Mouse (Mus musculus) intestine, postnatal 0 days (tissue): ENCODE measurements around the gene Sez6l. TPM values are rescaled to one million over a fixed set of nuclear protein-coding genes. Genes with fewer than 3 reads are reported as not detected.
A peak's percentile ranks its signal among the peaks of the same experiment; 100 is the strongest.

Experiments
- ATAC-seq: fragments of 200-750 bp; cut with Nextera tagmentation; 2 replicates; pipeline ENCODE4 v1.8.0; 2017; ENCODE audit warnings: mild to moderate bottlenecking, moderate TSS enrichment, moderate library complexity
- H3K27ac ChIP-seq: fragments of 300-500 bp; sonication (generic); 2 replicates; pipeline ENCODE4 v1.5.1; 2014; ENCODE audit warnings: mild to moderate bottlenecking, low read depth, low read length, moderate library complexity
- H3K27me3 ChIP-seq: fragments of 300-500 bp; sonication (generic); replicated peaks from 2 replicates; pipeline ENCODE4 v1.6.1; 2014; ENCODE audit warnings: low read length, mixed read lengths; ENCODE audit not compliant: control insufficient read depth, insufficient read depth
- H3K36me3 ChIP-seq: fragments of 300-500 bp; sonication (generic); 2 replicates; pipeline ENCODE4 v1.6.1; 2014; ENCODE audit warnings: mild to moderate bottlenecking, moderate library complexity; ENCODE audit not compliant: control insufficient read depth, insufficient read depth
- H3K4me1 ChIP-seq: fragments of 300-500 bp; sonication (generic); replicated peaks from 2 replicates; pipeline ENCODE4 v1.6.1; 2014; ENCODE audit warnings: antibody characterized with exemption, low read length, mixed read lengths; ENCODE audit not compliant: control insufficient read depth, insufficient read depth
- H3K4me2 ChIP-seq: fragments of 300-500 bp; sonication (generic); replicated peaks from 2 replicates; pipeline ENCODE4 v1.6.1; 2014; ENCODE audit warnings: low read depth, mild to moderate bottlenecking, moderate library complexity
- H3K4me3 ChIP-seq: fragments of 300-500 bp; sonication (generic); 2 replicates; pipeline ENCODE4 v1.5.1; 2014; ENCODE audit warnings: low read depth, low read length
- H3K9ac ChIP-seq: fragments of 300-500 bp; sonication (generic); 2 replicates; pipeline ENCODE4 v1.6.1; 2014; ENCODE audit warnings: mild to moderate bottlenecking, low read depth, low read length
- H3K9me3 ChIP-seq: fragments of 300-500 bp; sonication (generic); 2 replicates; pipeline ENCODE4 v1.6.1; 2016; ENCODE audit warnings: mixed run types; ENCODE audit not compliant: control insufficient read depth
- CTCF ChIP-seq: sonication (generic); IDR thresholded peaks from 2 replicates; pipeline ENCODE4 v1.5.1; 2016; ENCODE audit warnings: low read depth, mild to moderate bottlenecking, control low read depth, antibody characterized with exemption, moderate library complexity
- WGBS: fragments of 180-500 bp; shearing (Covaris S2); extraction: QIAGEN DNeasy Blood & Tissue Kit; methylation state at CpG from one replicate; pipeline ENCODE4 v1.1.7; 2014; 5-methylcytosine and 5-hydroxymethylcytosine counted together
- polyA plus RNA-seq: library from polyadenylated mRNA; unstranded; fragments of >200 nt; fragmentation: Nextera tagmentation; extraction: Ambion mirVana; gene quantifications from 2 replicates; pipeline ENCODE4 v1.2.1, GENCODE M21; 2015

Gene Sez6l
- polyA plus RNA-seq, 1 experiment from 2014 or later: 0.63 TPM

DNA sequence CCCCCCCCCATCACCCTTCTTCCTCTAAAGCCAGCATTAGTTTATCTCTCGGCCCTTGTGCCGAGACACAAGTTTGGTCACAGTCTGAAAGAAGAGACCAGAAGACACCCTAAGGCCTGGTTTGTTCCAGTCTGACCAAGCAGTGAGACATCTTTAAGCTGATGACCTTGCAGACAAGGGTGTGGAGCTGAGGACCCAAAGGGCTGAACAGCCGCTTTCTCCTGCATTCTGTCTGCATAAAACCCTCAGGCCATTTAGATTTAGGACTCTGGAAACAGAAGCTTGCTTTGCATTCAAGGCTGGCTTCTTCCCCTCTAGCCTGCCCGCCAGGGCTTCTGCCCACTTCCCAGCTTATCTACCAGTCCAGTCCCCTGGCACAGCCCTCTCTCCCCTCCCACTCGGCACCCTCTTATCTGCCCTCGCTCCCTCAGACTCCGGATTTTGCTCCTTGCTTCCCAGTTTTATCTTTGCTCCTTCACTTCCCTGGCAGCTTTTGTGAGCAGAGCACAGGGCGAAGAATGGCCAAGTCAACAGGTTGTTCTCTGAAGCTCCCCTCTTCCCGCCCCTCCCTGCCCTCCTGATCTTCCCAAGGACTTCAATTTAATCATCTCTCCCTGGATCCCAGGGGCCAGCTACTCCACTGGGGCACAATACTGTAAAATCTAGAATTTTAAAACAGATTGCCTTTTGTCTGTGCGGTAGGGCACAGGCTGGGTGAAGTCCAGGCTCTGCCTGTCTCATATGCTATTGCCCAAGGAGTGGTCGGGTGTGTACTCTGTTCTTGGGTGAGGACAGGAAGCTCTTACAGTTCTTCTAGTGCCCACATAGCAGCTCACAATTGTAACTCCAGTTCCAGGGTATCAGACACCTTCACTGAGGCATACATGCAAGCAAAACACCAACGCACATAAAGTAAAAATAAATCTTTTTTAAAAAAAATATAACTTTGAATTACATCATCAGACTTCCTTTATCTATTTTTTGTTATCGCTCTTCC lies 77.8 kb downstream of the Sez6l start:
- no peaks in the 10 kb centered on the region for H3K36me3 ChIP-seq
- TF ChIP-seq CTCF: no peak
- no peaks in the 10 kb centered on the region for H3K27me3 ChIP-seq
- 41% methylated on average over 13 of the region's 13 CpGs for WGBS
- peak overlapping the region; percentile 10; the same call in 1 of the 2 replicates for H3K4me2 ChIP-seq
- H3K9me3 ChIP-seq: no peaks in the 10 kb centered on the region
- H3K27ac ChIP-seq: peak overlapping the region; percentile 82
- no peak overlapping the region for H3K4me3 ChIP-seq
- peak; percentile 96 for ATAC-seq
- no peak overlapping the region; the same call in 1 of the 2 replicates for H3K9ac ChIP-seq
- 0 out of 2 replicates have a peak, but pooled peaks cover 4% of the 10 kb centered on the region for H3K4me1 ChIP-seq

DNA sequence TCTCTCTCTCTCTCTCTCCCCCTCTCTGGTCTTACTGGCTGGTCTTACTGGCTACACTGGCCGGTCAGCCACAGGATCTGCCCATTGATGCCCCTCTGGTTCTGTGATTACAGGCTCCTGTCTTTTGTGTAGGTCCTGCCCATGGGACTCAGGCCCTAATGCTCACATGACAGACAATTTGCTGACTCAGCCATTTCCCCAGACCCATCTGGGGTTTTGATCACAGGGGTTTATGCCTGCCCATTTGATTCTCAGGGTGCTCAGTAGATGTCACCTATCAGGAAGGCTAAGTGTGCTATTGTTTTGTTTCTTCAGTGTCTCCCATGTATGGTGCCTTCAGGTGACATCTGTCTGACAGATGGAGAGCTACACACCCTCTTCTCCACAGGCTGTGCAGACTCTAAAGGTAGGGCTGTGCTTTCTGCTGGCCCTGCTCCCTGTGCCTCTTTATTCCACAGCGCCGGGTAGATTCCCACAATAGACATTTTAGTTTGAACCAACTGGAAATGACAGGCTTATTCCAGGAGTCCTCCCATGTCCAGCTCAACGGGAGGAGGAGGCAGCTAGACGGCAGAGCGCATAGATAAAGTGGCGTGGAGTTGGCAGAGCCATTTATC lies 80.1 kb downstream of the Sez6l start:
- WGBS: 75% methylated on average over 7 of the region's 7 CpGs
- no peaks in the 10 kb centered on the region for H3K9me3 ChIP-seq

GRCm38 (mm10) chr5:112493492-112493891 lies 83.5 kb downstream of the Sez6l start:
- Histone ChIP-seq H3K9me3 (no peaks in the 10 kb centered on the region), H3K9ac (no peak overlapping the region), H3K4me3 (no peak overlapping the region), H3K27me3 (no peaks in the 10 kb centered on the region), H3K27ac (no peak overlapping the region), H3K4me1 (no peaks in the 10 kb centered on the region; the same call in 1 of the 2 replicates), H3K36me3 (no peaks in the 10 kb centered on the region), H3K4me2 (peak overlapping the region; percentile 21; the same call in 1 of the 2 replicates)
- no peak for TF ChIP-seq CTCF
- ATAC-seq: peak; percentile 72
- WGBS: 28% methylated on average over 11 of the region's 11 CpGs

More for the DNA sequence above, 80.1 kb downstream of the Sez6l start:
- Histone ChIP-seq H3K36me3 (no peaks in the 10 kb centered on the region), H3K27me3 (no peaks in the 10 kb centered on the region), H3K4me2 (no peak overlapping the region), H3K9ac (no peak overlapping the region), H3K4me1 (0 out of 2 replicates have a peak, but pooled peaks cover 4% of the 10 kb centered on the region), H3K27ac (no peak overlapping the region), H3K4me3 (no peak overlapping the region)
- no peak for ATAC-seq
- TF ChIP-seq CTCF: no peak

DNA sequence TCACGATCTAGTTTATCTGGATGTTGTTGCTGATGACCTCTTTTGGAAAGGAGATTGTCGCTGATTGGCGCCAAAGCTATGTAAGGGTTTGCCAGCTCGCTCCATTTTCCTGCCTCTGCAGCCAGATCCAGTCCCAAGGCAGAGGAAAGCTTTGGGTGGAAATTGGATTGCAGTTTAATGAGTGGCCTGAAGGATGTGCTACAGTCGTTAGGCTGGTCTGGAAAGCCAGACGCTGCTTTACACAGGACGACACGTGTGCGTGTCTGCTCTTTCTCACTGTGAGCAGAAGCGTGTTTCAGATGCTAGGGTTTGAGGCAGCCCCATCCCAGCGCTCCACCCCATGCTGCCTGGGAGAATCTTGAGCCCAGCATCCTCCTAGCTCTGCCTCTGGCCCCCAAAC lies 85.5 kb downstream of the Sez6l start:
- Histone ChIP-seq H3K9ac (no peak overlapping the region), H3K36me3 (no peaks in the 10 kb centered on the region), H3K9me3 (no peaks in the 10 kb centered on the region), H3K27ac (no peak overlapping the region), H3K27me3 (no peaks in the 10 kb centered on the region), H3K4me1 (no peaks in the 10 kb centered on the region; the same call in 1 of the 2 replicates), H3K4me3 (no peak overlapping the region), H3K4me2 (no peak overlapping the region)
- no peak for ATAC-seq
- peak; percentile 73 for TF ChIP-seq CTCF
- 49% methylated on average over 11 of the region's 11 CpGs for WGBS

DNA sequence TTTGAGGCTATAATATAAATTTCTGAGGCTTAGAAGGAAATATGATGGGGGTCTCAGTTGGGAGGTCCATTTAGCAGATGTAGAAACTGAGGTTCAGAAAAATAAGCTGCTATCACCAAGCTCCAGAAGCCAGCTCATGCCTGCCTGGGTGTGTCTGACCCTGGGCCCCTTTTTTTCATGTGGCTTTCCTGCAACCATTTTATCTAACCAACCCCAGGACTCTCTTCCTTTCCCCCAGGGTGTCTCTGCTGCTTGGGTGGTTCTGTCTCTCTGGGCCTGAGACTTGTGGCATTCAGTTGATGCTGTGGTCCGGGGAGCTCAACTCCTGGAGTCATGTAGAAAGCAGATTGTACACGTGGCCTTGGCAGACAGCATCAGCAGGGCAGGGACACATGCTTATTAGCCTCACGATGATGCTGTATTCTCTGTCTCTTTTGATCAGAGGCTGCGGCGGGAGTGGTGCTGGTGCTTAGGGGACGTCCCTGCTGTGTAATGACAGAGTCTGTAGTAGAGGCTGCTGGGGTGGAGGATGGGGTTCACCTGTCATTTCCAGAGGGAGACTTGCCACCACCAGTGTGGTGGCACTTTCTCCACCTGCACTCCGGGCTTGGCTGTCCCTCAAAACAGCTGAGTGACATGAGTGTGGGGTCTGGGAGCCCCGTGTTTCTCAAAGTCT lies 88.7 kb downstream of the Sez6l start:
- 72% methylated on average over 8 of the region's 8 CpGs for WGBS
- Histone ChIP-seq H3K4me2 (no peak overlapping the region), H3K27ac (no peak overlapping the region), H3K4me1 (no peaks in the 10 kb centered on the region; the same call in 1 of the 2 replicates), H3K36me3 (no peaks in the 10 kb centered on the region), H3K9ac (no peak overlapping the region), H3K27me3 (no peaks in the 10 kb centered on the region), H3K9me3 (no peaks in the 10 kb centered on the region), H3K4me3 (no peak overlapping the region)
- no peak for TF ChIP-seq CTCF
- no peak for ATAC-seq

DNA sequence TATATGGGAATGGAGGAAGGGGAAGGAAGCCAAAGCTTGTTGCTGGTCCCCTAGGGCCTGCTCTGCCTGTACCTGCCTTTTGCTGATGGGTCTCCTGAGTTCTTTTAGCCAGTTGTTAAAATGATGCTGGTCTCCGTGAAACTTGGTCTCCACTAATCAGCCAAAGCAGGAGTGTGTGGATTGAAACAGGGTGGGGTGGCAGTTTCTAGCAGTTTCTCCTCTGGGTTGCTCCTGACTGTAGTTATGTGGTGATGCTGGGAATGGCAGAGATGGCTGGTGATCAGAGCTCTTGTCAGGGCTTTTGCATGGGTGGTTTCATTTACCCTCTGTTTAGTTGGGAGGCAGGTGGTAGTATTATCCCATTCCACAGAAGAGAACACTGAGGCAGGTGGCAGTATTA lies 89.5 kb downstream of the Sez6l start:
- Histone ChIP-seq H3K27me3 (no peaks in the 10 kb centered on the region), H3K9me3 (no peaks in the 10 kb centered on the region), H3K4me1 (no peaks in the 10 kb centered on the region; the same call in 1 of the 2 replicates), H3K9ac (no peak overlapping the region), H3K4me2 (no peak overlapping the region), H3K27ac (no peak overlapping the region), H3K4me3 (no peak overlapping the region), H3K36me3 (no peaks in the 10 kb centered on the region)
- TF ChIP-seq CTCF: no peak
- ATAC-seq: no peak
- 76% methylated on average over 1 of the region's 1 CpGs for WGBS
